Mouse (Mus musculus): ENCODE measurements around the gene Nkx3-2. TPM values are rescaled to one million over a fixed set of nuclear protein-coding genes. Genes with fewer than 3 reads are reported as not detected.

The Nkx3-2 gene
- polyA plus RNA-seq (2014; fragmentation: Illumina TruSeq; extraction: RNeasy Lipid Tissue Mini Kit (QIAGEN cat#74804); ENCODE audit: low read depth, low replicate concordance), result not detected

GRCm38 (mm10) chr5:41763731-41764721, at the start of gene Nkx3-2:
TSS of gene Nkx3-2 (minus strand) at chr5:41764501.

Other genes starting within 250 kb of the Nkx3-2 start
- 104 TPM for gene Rab28, start 56.3 kb downstream of the Nkx3-2 start, polyA plus RNA-seq (2014; fragmentation: Illumina TruSeq; extraction: RNeasy Lipid Tissue Mini Kit (QIAGEN cat#74804); ENCODE audit: low read depth, low replicate concordance)
- 26.0 TPM for gene Bod1l, start 79.8 kb upstream of the Nkx3-2 start, polyA plus RNA-seq (2014; fragmentation: Illumina TruSeq; extraction: RNeasy Lipid Tissue Mini Kit (QIAGEN cat#74804); ENCODE audit: low read depth, low replicate concordance)

Measured in kidney, adult 10 weeks (tissue).